Mouse (Mus musculus): ENCODE data around the gene Scarf1. TPM values are rescaled to one million over a fixed set of nuclear protein-coding genes. Genes with fewer than 3 reads are reported as not detected.

Scarf1 gene
- polyA plus RNA-seq, 1 experiment from 2014 or later, result 6.0 TPM

DNA sequence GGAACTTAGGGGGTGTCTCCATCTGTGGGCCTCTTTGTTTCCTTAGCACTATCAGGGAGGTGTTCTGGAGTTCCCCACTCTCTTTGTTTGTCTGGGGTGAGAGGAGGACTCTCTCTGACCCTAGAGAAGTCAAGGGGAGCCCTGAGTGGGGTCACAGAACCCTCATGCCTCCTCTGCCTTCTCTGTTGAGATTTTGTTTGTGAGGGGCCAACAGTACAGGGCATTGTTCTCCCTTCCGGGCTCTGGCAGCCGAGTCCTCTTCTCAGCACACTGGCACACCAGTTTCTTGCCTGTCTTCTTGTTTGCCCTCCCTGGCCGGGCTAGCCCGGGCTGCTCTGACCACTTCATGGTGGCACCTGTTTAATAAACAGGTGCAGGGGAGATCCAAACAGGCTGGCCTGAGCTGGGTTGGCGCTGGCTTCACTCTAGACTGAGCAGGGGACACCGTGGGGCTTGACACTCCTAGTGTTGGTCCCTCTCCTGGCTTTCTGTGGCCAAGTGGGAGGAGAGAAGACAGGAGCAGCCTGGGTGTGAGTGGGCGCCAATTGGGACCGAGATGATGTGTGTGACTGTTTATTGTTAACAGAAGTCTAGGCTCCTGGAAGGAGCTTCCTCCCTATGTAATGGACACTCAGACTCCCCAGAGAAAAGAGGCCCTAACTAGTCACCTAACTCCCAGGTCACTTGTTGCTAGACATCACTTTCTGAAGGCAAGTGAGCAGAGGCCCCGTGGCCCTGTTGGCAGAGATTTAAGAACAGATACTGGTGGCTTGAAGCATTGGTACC is 25.0 kb downstream of the Scarf1 start:
- ATAC-seq (ENCODE audit: insufficient number of reproducible peaks, insufficient read depth, low FRiP score, low TSS enrichment, low read depth), result no peak
- H3K36me3 ChIP-seq, result no peaks in the 10 kb centered on the region
- peak overlapping the region; percentile 42 for H3K27ac ChIP-seq
- 74% methylated on average over 9 of the region's 9 CpGs for WGBS
- no peaks in the 10 kb centered on the region for H3K27me3 ChIP-seq
- H3K4me1 ChIP-seq (replicated peaks), result peaks cover 16% of the 10 kb centered on the region
- no peak overlapping the region for H3K4me2 ChIP-seq
- H3K9ac ChIP-seq (replicated peaks), result peak overlapping the region; percentile 8; the same call in 1 of the 2 replicates
- H3K9me3 ChIP-seq, result no peaks in the 10 kb centered on the region
- H3K4me3 ChIP-seq (replicated peaks), result no peak overlapping the region

DNA sequence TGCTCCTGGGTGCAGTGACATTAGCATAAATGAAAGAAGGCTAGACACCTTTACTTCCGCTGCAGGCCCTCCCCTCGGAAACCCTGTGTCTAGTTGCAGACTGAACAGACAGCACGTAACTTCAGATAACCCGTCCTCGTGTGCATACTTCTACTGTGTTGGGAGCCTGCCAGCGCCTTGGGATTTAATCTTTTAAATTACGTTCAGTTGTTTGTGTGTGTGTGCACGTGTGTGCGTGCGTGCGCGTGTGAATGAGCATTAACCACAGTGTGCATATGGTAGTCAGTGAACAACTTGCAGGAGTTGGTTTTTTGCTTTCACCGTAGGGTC is 25.6 kb downstream of the Scarf1 start:
- Histone ChIP-seq H3K9me3 (no peaks in the 10 kb centered on the region), H3K4me3 (replicated peaks) (no peak overlapping the region), H3K27me3 (no peaks in the 10 kb centered on the region), H3K4me1 (replicated peaks) (peaks cover 16% of the 10 kb centered on the region), H3K36me3 (no peaks in the 10 kb centered on the region), H3K9ac (replicated peaks) (no peak overlapping the region), H3K27ac (no peak overlapping the region), H3K4me2 (no peak overlapping the region)
- ATAC-seq (ENCODE audit: insufficient number of reproducible peaks, insufficient read depth, low FRiP score, low TSS enrichment, low read depth), result no peak
- 89% methylated on average over 13 of the region's 13 CpGs for WGBS

DNA sequence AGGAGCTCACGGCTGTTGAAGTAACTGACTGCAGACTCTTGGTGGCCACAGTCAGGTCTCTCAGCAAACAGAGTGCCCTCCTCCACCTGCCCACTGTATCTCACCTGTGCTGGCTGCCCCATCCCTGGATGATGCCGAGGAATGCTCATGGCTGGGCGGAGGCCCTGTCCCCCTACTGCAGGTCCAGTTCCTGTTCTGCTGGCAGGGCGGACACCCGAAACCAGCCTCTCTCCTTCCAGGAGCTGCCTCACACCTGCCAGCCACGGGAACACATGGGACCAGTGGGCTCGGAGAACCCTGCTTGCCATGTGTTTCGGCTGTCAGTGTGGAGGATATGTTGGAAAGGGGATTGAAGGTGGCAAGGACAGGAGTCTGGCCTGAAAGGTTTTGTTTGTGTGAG is 26.9 kb downstream of the Scarf1 start:
- Histone ChIP-seq H3K9me3 (no peaks in the 10 kb centered on the region), H3K4me1 (replicated peaks) (peaks cover 16% of the 10 kb centered on the region), H3K36me3 (no peaks in the 10 kb centered on the region), H3K4me2 (no peak overlapping the region), H3K27me3 (no peaks in the 10 kb centered on the region), H3K4me3 (replicated peaks) (no peak overlapping the region), H3K27ac (no peak overlapping the region), H3K9ac (replicated peaks) (no peak overlapping the region)
- 76% methylated on average over 8 of the region's 8 CpGs for WGBS
- no peak for ATAC-seq (ENCODE audit: insufficient number of reproducible peaks, insufficient read depth, low FRiP score, low TSS enrichment, low read depth)

DNA sequence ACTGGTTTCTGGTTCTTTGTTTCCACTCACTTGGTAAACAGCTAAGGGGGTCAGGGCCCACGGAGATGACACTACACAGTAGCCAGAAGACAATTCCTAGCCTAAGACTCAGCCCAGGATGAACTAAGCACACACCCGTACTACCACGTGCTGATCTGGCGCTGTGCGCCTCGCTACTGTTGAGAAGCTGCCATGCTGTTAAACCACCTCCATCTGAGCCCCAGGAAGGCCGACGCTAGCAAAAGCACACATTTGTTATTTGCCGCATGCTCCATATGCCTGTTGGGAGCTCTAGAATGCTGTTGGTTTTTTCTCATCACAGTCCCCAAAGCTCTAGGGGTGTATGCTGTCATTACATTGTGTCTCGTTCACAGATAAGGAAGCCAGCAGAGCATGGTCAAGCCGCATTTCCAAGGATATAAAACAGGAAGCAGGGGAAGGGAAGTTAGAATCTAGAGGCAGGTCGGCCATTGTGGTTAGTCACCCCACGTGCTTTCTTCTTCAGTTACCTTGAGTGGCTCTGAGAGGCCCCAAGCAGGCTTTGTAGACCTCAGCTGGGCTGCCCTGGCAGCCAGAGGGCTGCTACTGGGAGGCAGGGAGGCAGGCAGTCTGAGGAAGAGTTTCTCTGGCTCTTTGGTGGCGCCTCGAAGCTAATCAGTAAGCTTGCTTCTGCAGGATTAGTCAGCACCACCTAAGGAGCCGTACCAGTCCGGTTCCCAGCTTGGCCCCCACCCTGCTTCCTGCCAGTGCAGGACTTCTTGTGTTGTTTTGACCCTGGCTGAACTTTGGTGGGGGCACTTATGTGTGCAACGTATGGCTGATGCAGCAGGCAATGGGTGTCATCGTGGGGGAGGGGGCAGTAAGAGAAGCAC is 27.6 kb downstream of the Scarf1 start:
- no peaks in the 10 kb centered on the region for H3K9me3 ChIP-seq
- H3K27me3 ChIP-seq, result no peaks in the 10 kb centered on the region
- H3K4me2 ChIP-seq, result no peak overlapping the region
- peaks cover 12% of the 10 kb centered on the region for H3K4me1 ChIP-seq (replicated peaks)
- H3K9ac ChIP-seq (replicated peaks), result 0 out of 2 replicates have a peak overlapping the region, but pooled peaks have one; percentile 23
- 84% methylated on average over 19 of the region's 19 CpGs for WGBS
- H3K4me3 ChIP-seq (replicated peaks), result no peak overlapping the region
- ATAC-seq (ENCODE audit: insufficient number of reproducible peaks, insufficient read depth, low FRiP score, low TSS enrichment, low read depth), result no peak
- H3K36me3 ChIP-seq, result no peaks in the 10 kb centered on the region
- no peak overlapping the region for H3K27ac ChIP-seq

DNA sequence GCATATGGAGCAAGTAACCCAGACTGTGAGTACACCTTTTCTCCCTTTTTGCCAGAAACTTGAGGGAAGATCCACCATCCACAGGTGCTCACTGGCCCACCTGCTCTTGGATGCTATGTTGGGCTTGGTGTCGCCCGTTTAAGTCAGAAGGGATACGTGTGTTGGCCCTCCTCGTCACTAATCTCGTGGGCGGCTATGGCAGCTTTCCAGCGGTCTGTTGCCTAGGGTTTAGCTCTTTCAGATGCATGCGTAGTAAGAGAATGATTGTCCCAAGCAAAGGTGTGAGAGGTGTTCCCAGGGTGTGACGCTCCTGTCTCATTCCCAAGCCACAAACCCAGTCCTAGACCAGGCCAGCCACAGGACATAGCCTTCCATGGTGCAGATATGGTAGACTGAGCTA is 31.4 kb downstream of the Scarf1 start:
- Histone ChIP-seq H3K4me3 (replicated peaks) (no peak overlapping the region), H3K27ac (no peak overlapping the region), H3K9ac (replicated peaks) (no peak overlapping the region), H3K36me3 (no peaks in the 10 kb centered on the region), H3K9me3 (no peaks in the 10 kb centered on the region), H3K27me3 (no peaks in the 10 kb centered on the region), H3K4me2 (no peak overlapping the region), H3K4me1 (replicated peaks) (peaks cover 8% of the 10 kb centered on the region)
- WGBS, result 86% methylated on average over 9 of the region's 9 CpGs
- ATAC-seq (ENCODE audit: insufficient number of reproducible peaks, insufficient read depth, low FRiP score, low TSS enrichment, low read depth), result no peak

DNA sequence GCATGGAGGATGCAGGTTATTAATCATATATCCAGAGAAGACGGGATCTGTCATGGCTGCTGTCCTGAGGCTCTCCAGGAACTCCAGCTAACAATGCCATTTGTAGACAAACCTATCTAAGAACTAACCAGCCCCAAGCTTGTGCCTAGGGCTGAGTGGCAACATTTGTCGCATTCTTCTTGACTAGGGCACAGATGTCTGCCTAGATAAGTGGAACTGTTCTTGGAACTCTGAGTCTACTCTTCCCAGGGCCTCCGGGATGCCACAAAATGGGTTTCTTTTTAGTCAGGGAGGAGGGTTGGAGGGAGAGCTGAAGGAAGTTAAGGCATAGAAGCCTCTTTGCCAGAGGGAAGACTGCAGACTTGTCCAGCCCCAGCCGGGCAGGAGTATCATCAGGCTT is 32.7 kb downstream of the Scarf1 start:
- H3K27me3 ChIP-seq, result no peaks in the 10 kb centered on the region
- no peak overlapping the region for H3K4me3 ChIP-seq (replicated peaks)
- peaks cover 20% of the 10 kb centered on the region for H3K4me1 ChIP-seq (replicated peaks)
- H3K9me3 ChIP-seq, result no peaks in the 10 kb centered on the region
- no peaks in the 10 kb centered on the region for H3K36me3 ChIP-seq
- 68% methylated on average over 4 of the region's 4 CpGs for WGBS
- no peak for ATAC-seq (ENCODE audit: insufficient number of reproducible peaks, insufficient read depth, low FRiP score, low TSS enrichment, low read depth)
- no peak overlapping the region for H3K4me2 ChIP-seq
- H3K27ac ChIP-seq, result no peak overlapping the region
- H3K9ac ChIP-seq (replicated peaks), result no peak overlapping the region

DNA sequence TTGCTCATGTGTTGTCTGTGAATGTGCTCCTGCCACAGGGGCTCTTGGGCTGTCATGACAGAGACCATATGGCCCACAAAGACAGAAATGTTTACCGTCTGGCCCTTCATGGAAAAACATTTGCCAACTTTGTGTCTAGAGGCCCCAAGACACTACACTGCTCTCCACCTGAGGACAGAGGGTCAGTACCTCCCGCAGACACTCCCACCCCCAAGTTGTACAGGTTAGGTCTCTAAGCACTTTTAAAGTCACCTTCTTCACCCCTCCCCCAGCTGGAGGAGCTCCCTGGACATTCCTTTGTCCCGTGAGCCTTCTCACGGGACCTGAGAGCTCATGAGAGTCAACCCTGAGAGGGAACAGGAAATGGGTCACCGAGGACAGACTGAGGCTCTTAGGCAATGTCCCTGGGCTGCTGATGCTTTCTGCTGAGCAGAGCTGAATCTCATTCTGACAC is 36.3 kb downstream of the Scarf1 start:
- Histone ChIP-seq H3K9me3 (no peaks in the 10 kb centered on the region), H3K27ac (peak overlapping the region; percentile 25; the same call in 1 of the 2 replicates), H3K36me3 (no peaks in the 10 kb centered on the region), H3K4me3 (replicated peaks) (no peak overlapping the region), H3K27me3 (no peaks in the 10 kb centered on the region), H3K9ac (replicated peaks) (no peak overlapping the region), H3K4me2 (no peak overlapping the region), H3K4me1 (replicated peaks) (peaks cover 40% of the 10 kb centered on the region)
- WGBS, result 48% methylated on average over 5 of the region's 5 CpGs
- no peak for ATAC-seq (ENCODE audit: insufficient number of reproducible peaks, insufficient read depth, low FRiP score, low TSS enrichment, low read depth)

DNA sequence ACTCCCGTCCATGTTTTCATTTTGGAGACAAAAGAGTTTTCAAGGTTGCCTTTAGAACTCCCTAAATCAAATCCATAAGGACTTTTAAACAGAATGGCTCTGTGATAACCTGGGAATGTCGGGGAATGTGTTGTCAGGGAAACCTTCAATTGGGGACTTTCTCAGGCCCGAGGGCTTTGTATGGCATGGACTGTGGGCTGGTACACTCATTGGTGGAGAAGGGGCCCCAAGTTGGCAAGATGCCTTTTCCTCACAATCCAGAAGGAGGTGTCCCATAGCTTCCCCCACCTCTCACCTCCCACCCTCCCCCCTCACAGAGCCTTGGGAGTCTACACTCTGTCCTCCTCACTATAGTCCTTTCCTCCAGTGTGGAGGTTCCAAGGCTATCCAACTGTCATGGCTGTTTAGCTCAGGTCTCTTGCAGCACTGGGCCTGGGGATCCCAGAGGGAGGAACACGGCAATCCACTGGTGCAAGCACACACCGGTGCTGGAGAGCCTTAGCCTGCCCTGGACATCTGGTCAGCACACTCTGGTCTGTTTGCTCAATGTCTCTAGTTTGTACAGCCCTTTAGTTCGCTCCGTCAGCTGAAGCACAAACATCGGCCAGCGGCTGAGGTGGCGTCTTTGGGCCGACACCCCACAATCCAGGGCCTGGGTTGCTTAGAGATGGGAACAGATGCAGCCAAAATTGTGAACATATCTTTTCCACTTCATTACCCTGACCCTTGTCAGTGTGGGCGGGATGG is 37.0 kb downstream of the Scarf1 start:
- no peaks in the 10 kb centered on the region for H3K27me3 ChIP-seq

DNA sequence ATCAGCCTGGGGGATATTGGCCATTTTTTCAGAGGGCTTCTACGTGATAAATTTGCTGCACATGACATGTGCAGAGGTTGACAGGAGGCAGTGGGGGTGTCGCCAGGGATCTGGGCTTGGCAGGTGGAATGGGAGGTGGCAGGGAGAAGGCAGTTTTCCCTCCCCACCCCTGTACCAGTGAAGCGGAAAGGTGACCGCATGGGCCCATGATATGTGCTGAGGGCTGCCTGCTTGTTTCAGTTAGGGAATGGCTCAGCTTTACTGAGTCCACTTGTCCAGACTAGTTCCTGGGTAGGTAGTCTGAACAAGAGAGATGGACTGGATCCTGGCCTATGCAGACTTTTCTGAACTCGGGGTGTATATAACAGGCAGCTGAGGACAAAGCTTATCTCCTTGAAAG is 38.0 kb downstream of the Scarf1 start:
- Histone ChIP-seq H3K27ac (peak overlapping the region; percentile 82; the same call in 1 of the 2 replicates), H3K4me2 (no peak overlapping the region), H3K9ac (replicated peaks) (no peak overlapping the region), H3K27me3 (no peaks in the 10 kb centered on the region), H3K4me3 (replicated peaks) (no peak overlapping the region), H3K36me3 (no peaks in the 10 kb centered on the region), H3K9me3 (no peaks in the 10 kb centered on the region), H3K4me1 (replicated peaks) (peaks cover 40% of the 10 kb centered on the region)
- ATAC-seq (ENCODE audit: insufficient number of reproducible peaks, insufficient read depth, low FRiP score, low TSS enrichment, low read depth), result no peak
- 89% methylated on average over 5 of the region's 5 CpGs for WGBS

More for the DNA sequence above, 37.0 kb downstream of the Scarf1 start:
- no peak overlapping the region for H3K4me2 ChIP-seq
- WGBS, result 71% methylated on average over 12 of the region's 12 CpGs
- no peak for ATAC-seq (ENCODE audit: insufficient number of reproducible peaks, insufficient read depth, low FRiP score, low TSS enrichment, low read depth)
- no peak overlapping the region for H3K9ac ChIP-seq (replicated peaks)
- H3K27ac ChIP-seq, result peak overlapping the region; percentile 41; the same call in 1 of the 2 replicates
- H3K4me3 ChIP-seq (replicated peaks), result no peak overlapping the region
- no peaks in the 10 kb centered on the region for H3K9me3 ChIP-seq
- no peaks in the 10 kb centered on the region for H3K36me3 ChIP-seq
- peaks cover 40% of the 10 kb centered on the region for H3K4me1 ChIP-seq (replicated peaks)

DNA sequence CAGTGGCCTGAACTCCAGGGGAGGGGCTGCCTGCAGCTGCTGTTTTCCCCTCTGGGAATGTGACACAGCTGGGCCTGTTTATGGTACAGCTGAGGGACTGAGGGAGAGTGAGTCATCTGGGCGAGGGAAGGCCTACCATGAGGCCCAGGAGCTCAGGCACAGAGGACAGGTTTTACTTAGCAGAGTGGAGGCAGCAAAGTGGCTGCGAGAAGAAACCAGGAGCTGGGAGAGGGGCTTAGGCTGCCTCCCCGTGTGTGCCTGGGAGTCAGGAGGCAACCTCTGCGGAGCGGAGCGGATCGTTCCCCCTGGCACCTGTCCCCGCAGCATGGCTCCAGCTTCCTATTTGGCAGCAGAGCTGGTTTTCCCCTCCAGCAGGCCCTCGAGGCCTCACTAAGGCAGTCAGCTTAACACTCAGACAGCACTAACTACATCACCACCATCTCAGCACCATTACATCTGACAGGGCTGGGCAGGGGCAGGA is 38.7 kb downstream of the Scarf1 start:
- H3K4me1 ChIP-seq (replicated peaks), result peaks cover 40% of the 10 kb centered on the region
- H3K27me3 ChIP-seq, result no peaks in the 10 kb centered on the region
- ATAC-seq (ENCODE audit: insufficient number of reproducible peaks, insufficient read depth, low FRiP score, low TSS enrichment, low read depth), result 0 out of 2 replicates have a peak, but pooled peaks have one; percentile 44
- 0 out of 2 replicates have a peak overlapping the region, but pooled peaks have one; percentile 4 for H3K9ac ChIP-seq (replicated peaks)
- no peaks in the 10 kb centered on the region for H3K36me3 ChIP-seq
- 54% methylated on average over 9 of the region's 9 CpGs for WGBS
- H3K9me3 ChIP-seq, result no peaks in the 10 kb centered on the region
- no peak overlapping the region for H3K4me2 ChIP-seq
- peak overlapping the region; percentile 82 for H3K27ac ChIP-seq
- H3K4me3 ChIP-seq (replicated peaks), result no peak overlapping the region
